Mouse (Mus musculus) liver, embryonic 15.5 days (tissue): Measurements from ENCODE around the gene Mc1r. TPM values are rescaled to one million over a fixed set of nuclear protein-coding genes. Genes with fewer than 3 reads are reported as not detected.
"Not testable (repeated sequence)": the region's sequence is repeated elsewhere in the genome, so short reads cannot be mapped to it uniquely, and the experiment has no call there.

ENCODE experiments used
- ATAC-seq: fragments of 200-750 bp; cut with Nextera tagmentation; 2 replicates; pipeline ENCODE4 v1.8.0; 2017; ENCODE audit warnings: moderate number of reproducible peaks, mild to moderate bottlenecking, moderate library complexity; ENCODE audit not compliant: insufficient read depth
- H3K27ac ChIP-seq: fragments of 300-500 bp; sonication (generic); replicated peaks from 2 replicates; pipeline ENCODE4 v1.5.1; 2015; ENCODE audit warnings: mild to moderate bottlenecking, inconsistent platforms
- H3K27me3 ChIP-seq: fragments of 300-500 bp; sonication (generic); 2 replicates; pipeline ENCODE4 v1.6.1; 2015; ENCODE audit warnings: mild to moderate bottlenecking, inconsistent platforms
- H3K36me3 ChIP-seq: fragments of 300-500 bp; sonication (generic); replicated peaks from 2 replicates; pipeline ENCODE4 v1.6.1; 2015; ENCODE audit warnings: moderate library complexity, mild to moderate bottlenecking, inconsistent platforms
- H3K4me1 ChIP-seq: fragments of 300-500 bp; sonication (generic); replicated peaks from 2 replicates; pipeline ENCODE4 v1.6.1; 2015; ENCODE audit warnings: inconsistent platforms
- H3K4me2 ChIP-seq: fragments of 300-500 bp; sonication (generic); 2 replicates; pipeline ENCODE4 v1.6.1; 2015; ENCODE audit warnings: moderate library complexity, mild to moderate bottlenecking, inconsistent platforms
- H3K4me3 ChIP-seq: fragments of 300-500 bp; sonication (generic); replicated peaks from 2 replicates; pipeline ENCODE4 v1.5.1; 2015; ENCODE audit warnings: mild to moderate bottlenecking, inconsistent platforms
- H3K9ac ChIP-seq: fragments of 300-500 bp; sonication (generic); 2 replicates; pipeline ENCODE4 v1.6.1; 2015; ENCODE audit warnings: moderate library complexity, mild to moderate bottlenecking, inconsistent platforms
- H3K9me3 ChIP-seq: fragments of 300-500 bp; sonication (generic); replicated peaks from 2 replicates; pipeline ENCODE4 v1.6.1; 2016; ENCODE audit warnings: inconsistent platforms
- WGBS: fragments of 180-500 bp; shearing (Covaris S2); methylation state at CpG from one replicate; pipeline ENCODE4 v1.1.7; 2015; ENCODE audit warnings: mixed read lengths; ENCODE audit not compliant: insufficient replicate concordance; 5-methylcytosine and 5-hydroxymethylcytosine counted together
- polyA plus RNA-seq: library from polyadenylated mRNA; unstranded; fragments of >200 nt; fragmentation: Nextera tagmentation; extraction: Ambion mirVana; gene quantifications from 2 replicates; pipeline ENCODE4 v1.2.1, GENCODE M21; 2015

Gene Mc1r
- polyA plus RNA-seq, 1 experiment from 2014 or later: not detected

DNA sequence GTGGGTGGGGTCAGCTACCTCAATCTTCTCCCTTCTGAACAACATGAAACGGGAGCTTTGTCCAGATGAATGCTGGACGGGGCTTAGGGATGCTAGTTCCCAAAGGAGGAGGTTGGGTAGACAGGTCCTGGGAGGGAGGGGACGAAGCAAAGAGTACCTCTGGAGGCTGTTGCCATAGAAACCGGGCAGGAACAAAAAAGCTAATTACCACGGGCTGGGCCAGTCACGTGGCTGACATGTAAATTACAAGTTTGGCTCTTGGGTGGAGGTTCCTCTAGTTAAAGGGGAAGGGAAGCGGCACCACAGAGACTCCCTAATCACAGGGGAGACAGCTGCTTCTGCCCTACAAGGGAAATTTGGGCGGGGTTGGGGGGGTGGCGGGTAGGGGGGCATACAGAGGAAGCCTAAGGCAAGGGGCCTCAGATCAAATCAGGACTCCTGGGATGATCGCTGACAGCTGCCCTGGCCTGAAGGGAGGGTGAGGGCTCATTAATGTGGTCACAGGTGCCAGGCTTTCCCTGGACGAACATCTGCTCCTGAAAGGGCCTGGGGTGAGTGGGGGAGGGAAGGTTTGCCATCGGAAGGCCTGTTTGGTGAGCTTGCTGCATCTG lies 5.8 kb downstream of the Mc1r start:
- Histone ChIP-seq H3K36me3 (no peaks in the 10 kb centered on the region), H3K9me3 (no peaks in the 10 kb centered on the region), H3K9ac (no peak overlapping the region), H3K4me3 (no peak overlapping the region), H3K4me2 (no peak overlapping the region), H3K27ac (no peak overlapping the region), H3K27me3 (peaks cover 62% of the 10 kb centered on the region), H3K4me1 (peaks cover 71% of the 10 kb centered on the region)
- no peak for ATAC-seq
- WGBS: 1% methylated on average over 12 of the region's 12 CpGs

DNA sequence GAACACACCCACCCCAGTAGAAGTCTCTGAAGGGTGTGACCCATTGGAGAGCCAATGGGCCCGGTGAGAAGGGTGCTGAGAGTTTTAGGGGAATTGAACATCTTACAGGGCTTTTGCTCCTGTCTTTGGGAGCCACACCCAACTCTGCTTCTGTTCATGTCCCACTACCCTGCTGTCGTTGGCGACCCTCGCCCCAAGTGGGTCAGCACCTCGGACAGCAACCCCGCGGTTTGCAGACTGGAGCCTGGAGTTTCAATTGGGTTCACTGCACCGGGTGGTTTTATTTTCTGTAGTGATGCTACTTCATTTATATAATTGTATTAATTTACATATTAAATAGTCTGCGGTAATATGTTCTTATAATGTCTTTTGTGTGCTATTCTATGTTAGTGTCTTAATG lies 7.3 kb downstream of the Mc1r start:
- no peak overlapping the region for H3K9ac ChIP-seq
- no peak overlapping the region for H3K4me3 ChIP-seq
- H3K9me3 ChIP-seq: no peaks in the 10 kb centered on the region
- no peak overlapping the region for H3K27ac ChIP-seq
- 9% methylated on average over 9 of the region's 9 CpGs for WGBS
- peaks cover 56% of the 10 kb centered on the region for H3K4me1 ChIP-seq
- peaks cover 50% of the 10 kb centered on the region for H3K27me3 ChIP-seq
- H3K4me2 ChIP-seq: no peak overlapping the region
- H3K36me3 ChIP-seq: no peaks in the 10 kb centered on the region
- no peak for ATAC-seq

DNA sequence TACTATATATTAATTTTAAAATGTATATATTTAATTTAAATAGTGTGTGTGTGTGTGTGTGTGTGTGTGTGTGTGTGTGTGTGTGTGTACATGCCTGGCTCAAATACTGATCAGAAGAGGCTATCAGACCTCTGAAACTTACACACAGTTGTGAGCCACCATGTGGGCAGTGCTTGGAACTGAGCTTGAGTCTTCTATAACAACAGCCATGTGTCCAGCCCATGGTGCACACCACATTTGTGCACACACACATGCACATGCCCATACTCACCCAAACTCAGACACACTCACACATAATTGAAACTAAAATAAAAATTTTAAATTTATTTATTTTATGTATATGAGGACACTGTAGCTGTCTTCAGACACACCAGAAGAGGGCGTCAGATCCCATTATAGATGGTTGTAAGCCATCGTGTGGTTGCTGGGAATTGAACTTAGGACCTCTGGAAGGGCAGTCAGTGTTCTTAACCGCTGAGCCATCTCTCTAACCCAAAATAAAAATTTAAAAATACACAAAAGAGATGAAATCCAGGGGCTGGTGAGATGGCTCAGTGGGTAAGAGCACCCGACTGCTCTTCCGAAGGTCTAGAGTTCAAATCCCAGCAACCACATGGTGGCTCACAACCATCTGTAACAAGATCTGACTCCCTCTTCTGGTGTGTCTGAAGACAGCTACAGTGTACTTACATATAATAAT lies 8.2 kb downstream of the Mc1r start:
- WGBS: 62% methylated on average over 5 of the region's 5 CpGs
- not testable (repeated sequence) for H3K4me3 ChIP-seq, H3K4me2 ChIP-seq, H3K9ac ChIP-seq, ATAC-seq, H3K9me3 ChIP-seq, H3K27ac ChIP-seq, H3K36me3 ChIP-seq
- Histone ChIP-seq H3K4me1 (peaks cover 47% of the 10 kb centered on the region), H3K27me3 (peaks cover 42% of the 10 kb centered on the region)

DNA sequence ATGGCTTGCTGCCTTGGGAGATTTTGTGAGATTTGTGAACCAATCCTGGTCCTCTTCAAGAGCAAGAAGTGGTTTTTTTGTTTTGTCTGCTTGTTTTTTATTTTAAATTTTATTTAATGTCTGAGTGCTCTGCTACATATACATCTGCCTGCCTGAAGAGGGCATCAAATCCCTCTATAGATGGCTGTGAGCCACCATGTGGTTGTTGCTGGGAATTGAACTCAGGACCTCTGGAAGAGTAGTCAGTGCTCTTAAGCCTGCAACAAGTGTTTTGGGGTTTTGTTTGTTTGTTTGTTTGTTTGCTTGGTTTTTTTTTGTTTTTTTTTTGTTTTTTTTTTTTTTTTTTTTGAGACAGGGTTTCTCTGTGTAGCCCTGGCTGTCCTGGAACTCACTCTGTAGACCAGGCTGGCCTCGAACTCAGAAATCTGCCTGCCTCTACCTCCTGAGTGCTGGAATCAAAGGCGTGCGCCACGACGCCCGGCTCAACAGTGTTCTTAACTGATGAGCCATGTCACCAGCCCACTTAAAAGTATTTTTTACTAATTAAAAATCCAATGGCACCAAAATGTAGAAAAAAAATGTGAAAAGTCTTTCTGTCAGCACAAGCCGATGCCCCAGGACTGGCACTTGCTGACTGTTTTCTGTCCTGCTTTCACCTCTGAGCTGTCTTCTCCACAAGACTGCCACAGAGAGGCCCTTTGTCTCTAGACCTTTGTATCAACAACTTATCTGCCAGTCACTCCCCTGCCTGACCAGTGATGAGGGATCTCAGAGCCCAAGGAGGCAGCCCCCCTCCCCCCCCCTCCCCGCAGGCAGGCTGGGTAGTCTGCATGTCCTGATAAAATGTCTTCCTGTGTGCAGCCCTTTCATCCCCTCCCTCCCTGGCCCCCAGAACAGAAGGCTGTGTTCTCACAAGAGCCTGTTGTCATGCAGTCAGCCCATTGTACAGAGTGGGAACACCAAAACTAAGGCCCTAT lies 9.3 kb downstream of the Mc1r start:
- Histone ChIP-seq H3K9ac (no peak overlapping the region), H3K4me3 (no peak overlapping the region), H3K4me2 (peak overlapping the region; percentile 31), H3K36me3 (no peaks in the 10 kb centered on the region), H3K27me3 (peaks cover 34% of the 10 kb centered on the region), H3K27ac (no peak overlapping the region; the same call in 1 of the 2 replicates), H3K4me1 (peaks cover 36% of the 10 kb centered on the region), H3K9me3 (no peaks in the 10 kb centered on the region)
- peak; percentile 80 for ATAC-seq
- 24% methylated on average over 8 of the region's 8 CpGs for WGBS

GRCm38 (mm10) chr8:123416944-123417555 lies 10.1 kb downstream of the Mc1r start:
- peak; percentile 23; the same call in 1 of the 2 replicates for ATAC-seq

GRCm38 (mm10) chr8:123419711-123420110 lies 12.8 kb downstream of the Mc1r start:
- WGBS: 50% methylated on average over 4 of the region's 4 CpGs

More at GRCm38 (mm10) chr8:123416944-123417555, 10.1 kb downstream of the Mc1r start:
- H3K27ac ChIP-seq: no peak overlapping the region
- H3K4me2 ChIP-seq: peak overlapping the region; percentile 31
- no peak overlapping the region for H3K9ac ChIP-seq
- H3K27me3 ChIP-seq: peaks cover 26% of the 10 kb centered on the region
- H3K36me3 ChIP-seq: no peaks in the 10 kb centered on the region
- WGBS: 50% methylated on average over 8 of the region's 8 CpGs
- no peak overlapping the region for H3K4me3 ChIP-seq
- H3K9me3 ChIP-seq: no peaks in the 10 kb centered on the region
- H3K4me1 ChIP-seq: peaks cover 29% of the 10 kb centered on the region

DNA sequence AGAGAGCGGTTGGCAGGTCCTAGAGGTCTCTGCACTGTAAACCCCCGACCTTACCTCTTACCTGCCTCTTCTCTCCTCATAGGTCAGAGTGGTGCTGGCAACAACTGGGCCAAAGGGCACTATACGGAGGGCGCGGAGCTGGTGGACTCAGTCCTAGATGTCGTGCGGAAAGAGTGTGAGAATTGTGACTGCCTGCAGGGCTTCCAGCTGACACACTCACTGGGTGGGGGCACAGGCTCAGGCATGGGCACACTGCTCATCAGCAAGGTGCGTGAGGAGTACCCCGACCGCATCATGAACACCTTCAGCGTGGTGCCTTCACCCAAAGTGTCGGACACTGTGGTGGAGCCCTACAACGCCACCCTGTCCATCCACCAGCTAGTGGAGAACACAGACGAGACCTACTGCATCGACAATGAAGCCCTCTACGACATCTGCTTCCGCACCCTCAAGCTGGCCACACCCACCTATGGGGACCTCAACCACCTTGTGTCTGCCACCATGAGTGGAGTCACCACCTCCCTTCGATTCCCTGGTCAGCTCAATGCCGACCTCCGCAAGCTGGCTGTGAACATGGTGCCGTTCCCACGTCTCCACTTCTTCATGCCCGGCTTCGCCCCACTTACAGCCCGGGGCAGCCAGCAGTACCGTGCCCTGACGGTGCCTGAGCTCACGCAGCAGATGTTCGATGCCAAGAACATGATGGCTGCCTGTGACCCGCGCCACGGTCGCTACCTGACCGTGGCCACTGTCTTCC lies 13.8 kb downstream of the Mc1r start:
- WGBS: 83% methylated on average over 34 of the region's 34 CpGs
- H3K4me1 ChIP-seq: peaks cover 20% of the 10 kb centered on the region
- H3K4me2 ChIP-seq: no peak overlapping the region
- H3K9ac ChIP-seq: no peak overlapping the region
- H3K9me3 ChIP-seq: no peaks in the 10 kb centered on the region
- no peaks in the 10 kb centered on the region for H3K36me3 ChIP-seq
- no peak overlapping the region for H3K4me3 ChIP-seq
- no peak overlapping the region for H3K27ac ChIP-seq
- ATAC-seq: no peak
- H3K27me3 ChIP-seq: peaks cover 3% of the 10 kb centered on the region; the same call in 1 of the 2 replicates

More at GRCm38 (mm10) chr8:123419711-123420110, 12.8 kb downstream of the Mc1r start:
- Histone ChIP-seq H3K4me2 (no peak overlapping the region), H3K9me3 (no peaks in the 10 kb centered on the region), H3K9ac (no peak overlapping the region), H3K4me1 (peaks cover 20% of the 10 kb centered on the region), H3K27ac (no peak overlapping the region), H3K27me3 (peaks cover 3% of the 10 kb centered on the region; the same call in 1 of the 2 replicates), H3K4me3 (no peak overlapping the region), H3K36me3 (no peaks in the 10 kb centered on the region)
- no peak for ATAC-seq

DNA sequence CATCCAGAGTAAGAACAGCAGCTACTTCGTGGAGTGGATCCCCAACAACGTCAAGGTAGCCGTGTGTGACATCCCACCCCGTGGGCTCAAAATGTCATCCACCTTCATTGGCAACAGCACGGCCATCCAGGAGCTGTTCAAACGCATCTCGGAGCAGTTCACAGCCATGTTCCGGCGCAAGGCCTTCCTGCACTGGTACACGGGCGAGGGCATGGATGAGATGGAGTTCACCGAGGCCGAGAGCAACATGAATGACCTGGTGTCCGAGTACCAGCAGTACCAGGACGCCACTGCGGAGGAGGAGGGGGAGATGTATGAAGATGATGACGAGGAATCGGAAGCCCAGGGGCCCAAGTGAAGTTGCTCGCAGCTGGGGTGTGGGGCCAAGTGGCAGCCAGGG lies 14.4 kb downstream of the Mc1r start:
- H3K9me3 ChIP-seq: peaks cover under 1% of the 10 kb centered on the region; the same call in 1 of the 2 replicates
- no peak for ATAC-seq
- H3K4me1 ChIP-seq: peaks cover 18% of the 10 kb centered on the region
- H3K4me2 ChIP-seq: no peak overlapping the region
- no peak overlapping the region for H3K27ac ChIP-seq
- no peak overlapping the region for H3K9ac ChIP-seq
- H3K27me3 ChIP-seq: peaks cover 3% of the 10 kb centered on the region; the same call in 1 of the 2 replicates
- no peaks in the 10 kb centered on the region for H3K36me3 ChIP-seq
- 76% methylated on average over 19 of the region's 19 CpGs for WGBS
- H3K4me3 ChIP-seq: no peak overlapping the region

- peaks cover 10% of the 10 kb centered on the region for H3K4me1 ChIP-seq
These were observed 15.3 kb downstream of the Mc1r start for GRCm38 (mm10) chr8:123422056-123422780.

More at GRCm38 (mm10) chr8:123422056-123422780, 15.3 kb downstream of the Mc1r start:
- H3K4me3 ChIP-seq: peak overlapping the region; percentile 36
- peak overlapping the region; percentile 66 for H3K4me2 ChIP-seq
- ATAC-seq: no peak
- H3K9ac ChIP-seq: peak overlapping the region; percentile 18
- 4% methylated on average over 17 of the region's 17 CpGs for WGBS
- peaks cover 3% of the 10 kb centered on the region; the same call in 1 of the 2 replicates for H3K27me3 ChIP-seq
- H3K27ac ChIP-seq: no peak overlapping the region
- no peaks in the 10 kb centered on the region for H3K36me3 ChIP-seq
- peaks cover 9% of the 10 kb centered on the region for H3K9me3 ChIP-seq
